Mouse (Mus musculus) olfactory bulb, adult 2 months (tissue): ENCODE results near the gene Gm10197.

Source experiments
- CTCF ChIP-seq: fragments of 200-500 bp; IDR thresholded peaks from 2 replicates; pipeline ENCODE4 v1.5.1; 2012; ENCODE audit warnings: low read depth, mild to moderate bottlenecking, low read length, moderate library complexity; ENCODE audit not compliant: insufficient read depth
- POLR2A ChIP-seq: fragments of 200-500 bp; IDR thresholded peaks from 2 replicates; pipeline ENCODE4 v1.6.1; 2012; ENCODE audit warnings: mild to moderate bottlenecking, low read depth, low read length, moderate library complexity; ENCODE audit not compliant: insufficient read depth

DNA sequence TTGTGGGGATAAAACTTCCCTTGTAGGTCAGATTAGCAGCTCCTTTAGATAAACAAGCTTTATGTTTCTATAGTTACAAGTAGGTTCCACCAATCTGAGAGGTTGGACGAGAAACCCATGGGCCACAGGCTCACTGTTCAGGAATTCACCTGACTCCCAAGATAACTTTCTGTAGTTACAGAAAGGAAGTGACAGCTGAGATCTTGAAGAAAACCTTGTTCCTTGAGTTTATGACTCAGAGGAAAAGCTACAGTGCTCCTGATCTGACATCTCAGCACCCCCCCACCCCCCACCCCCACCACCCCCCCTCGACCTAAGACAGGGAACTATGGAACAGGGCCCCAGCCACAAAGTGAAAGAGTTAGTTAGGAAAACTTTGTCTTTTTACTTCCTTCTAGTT is 34.2 kb upstream of the Gm10197 start:
- TF ChIP-seq CTCF: no peak
- no peak for TF ChIP-seq POLR2A
